Mouse (Mus musculus): Measurements from ENCODE around the gene Plekhg3. TPM values are rescaled to one million over a fixed set of nuclear protein-coding genes. Genes with fewer than 3 reads are reported as not detected.

Plekhg3 gene
- polyA plus RNA-seq, 1 experiment from 2014 or later: 2.1 TPM

- WGBS: 88% methylated on average over 4 of the region's 4 CpGs
- no peak for TF ChIP-seq CTCF (IDR thresholded peaks at IDR 0.05)
- TF ChIP-seq EP300 (IDR thresholded peaks at IDR 0.05): no peak
These were observed 87.5 kb downstream of the Plekhg3 start for GRCm38 (mm10) chr12:76618175-76618574.

GRCm38 (mm10) chr12:76619847-76620246 is 89.2 kb downstream of the Plekhg3 start:
- Histone ChIP-seq H3K4me3 (ENCODE audit: low read depth, low read length) (no peak overlapping the region), H3K27ac (ENCODE audit: low read length) (no peak overlapping the region), H3K4me1 (ENCODE audit: insufficient read depth, low read depth, low read length) (no peaks in the 10 kb centered on the region), H3K9me3 (ENCODE audit: low read length) (no peaks in the 10 kb centered on the region), H3K9ac (replicated peaks; ENCODE audit: low read depth) (no peak overlapping the region), H3K27me3 (replicated peaks; ENCODE audit: insufficient read depth, low read length) (no peaks in the 10 kb centered on the region), H3K4me2 (replicated peaks; ENCODE audit: low read depth, low read length) (no peak overlapping the region), H3K36me3 (ENCODE audit: insufficient read depth, low read length) (no peaks in the 10 kb centered on the region)
- ATAC-seq (no peak), DNase-seq (ENCODE audit: low spot score) (no peak)
- TF ChIP-seq CTCF (IDR thresholded peaks at IDR 0.05) (no peak), EP300 (IDR thresholded peaks at IDR 0.05) (no peak)
- WGBS: 47% methylated on average over 5 of the region's 5 CpGs

More at GRCm38 (mm10) chr12:76618175-76618574, 87.5 kb downstream of the Plekhg3 start:
- DNase-seq (ENCODE audit: low spot score) (no peak), ATAC-seq (no peak)
- Histone ChIP-seq H3K27me3 (replicated peaks; ENCODE audit: insufficient read depth, low read length) (no peaks in the 10 kb centered on the region), H3K36me3 (ENCODE audit: insufficient read depth, low read length) (no peaks in the 10 kb centered on the region), H3K9me3 (ENCODE audit: low read length) (no peaks in the 10 kb centered on the region), H3K9ac (replicated peaks; ENCODE audit: low read depth) (no peak overlapping the region), H3K4me2 (replicated peaks; ENCODE audit: low read depth, low read length) (no peak overlapping the region), H3K4me1 (ENCODE audit: insufficient read depth, low read depth, low read length) (no peaks in the 10 kb centered on the region), H3K4me3 (ENCODE audit: low read depth, low read length) (no peak overlapping the region), H3K27ac (ENCODE audit: low read length) (no peak overlapping the region)

GRCm38 (mm10) chr12:76623374-76623773 is 92.7 kb downstream of the Plekhg3 start:
- ATAC-seq (no peak), DNase-seq (ENCODE audit: low spot score) (no peak)

More at GRCm38 (mm10) chr12:76623374-76623773, 92.7 kb downstream of the Plekhg3 start:
- TF ChIP-seq EP300 (IDR thresholded peaks at IDR 0.05) (no peak), CTCF (IDR thresholded peaks at IDR 0.05) (no peak)
- Histone ChIP-seq H3K36me3 (ENCODE audit: insufficient read depth, low read length) (no peaks in the 10 kb centered on the region), H3K4me2 (replicated peaks; ENCODE audit: low read depth, low read length) (no peak overlapping the region), H3K27me3 (replicated peaks; ENCODE audit: insufficient read depth, low read length) (no peaks in the 10 kb centered on the region), H3K4me3 (ENCODE audit: low read depth, low read length) (no peak overlapping the region), H3K9ac (replicated peaks; ENCODE audit: low read depth) (no peak overlapping the region), H3K27ac (ENCODE audit: low read length) (no peak overlapping the region), H3K4me1 (ENCODE audit: insufficient read depth, low read depth, low read length) (no peaks in the 10 kb centered on the region), H3K9me3 (ENCODE audit: low read length) (no peaks in the 10 kb centered on the region)
- 76% methylated on average over 6 of the region's 6 CpGs for WGBS

Small RNAs within 50 kb of the gene (microRNA-seq; reads per million reads assigned to microRNA genes)
- gene Mir5135: not detected

Other genes with a start within 250 kb of the Plekhg3 start
- gene Akap5, start 206.0 kb upstream of the Plekhg3 start, polyA plus RNA-seq (2015; fragmentation: Nextera tagmentation; extraction: Ambion mirVana): 84.2 and 108 TPM in 2 replicates
- gene Zbtb25, start 161.3 kb upstream of the Plekhg3 start, polyA plus RNA-seq (2015; fragmentation: Nextera tagmentation; extraction: Ambion mirVana): 7.3 and 7.5 TPM in 2 replicates
- 5.8 and 6.9 TPM in 2 replicates for gene Zbtb1, start 160.6 kb upstream of the Plekhg3 start, polyA plus RNA-seq (2015; fragmentation: Nextera tagmentation; extraction: Ambion mirVana)
- gene Hspa2, start 126.7 kb upstream of the Plekhg3 start, polyA plus RNA-seq (2015; fragmentation: Nextera tagmentation; extraction: Ambion mirVana): 25.0 and 30.2 TPM in 2 replicates
- gene Ppp1r36, start 113.4 kb upstream of the Plekhg3 start, polyA plus RNA-seq (2015; fragmentation: Nextera tagmentation; extraction: Ambion mirVana): 11.5 and 14.0 TPM in 2 replicates
- gene Sptb, start 179.7 kb downstream of the Plekhg3 start, polyA plus RNA-seq (2015; fragmentation: Nextera tagmentation; extraction: Ambion mirVana): 0.35 and 0.38 TPM in 2 replicates
- 109 and 114 TPM in 2 replicates for gene Churc1, start 234.6 kb downstream of the Plekhg3 start, polyA plus RNA-seq (2015; fragmentation: Nextera tagmentation; extraction: Ambion mirVana)
- 15.8 and 18.9 TPM in 2 replicates for gene Fntb, start 234.7 kb downstream of the Plekhg3 start, polyA plus RNA-seq (2015; fragmentation: Nextera tagmentation; extraction: Ambion mirVana)